Mouse (Mus musculus) E14TG2a.4 (cell line): ENCODE results near the gene Cep170.
A peak's percentile ranks its signal among the peaks of the same experiment; 100 is the strongest.

Source experiments
- H3K27me3 ChIP-seq: 2 replicates; pipeline ENCODE4 v1.6.1; 2014; ENCODE audit warnings: low read length, control low read depth; ENCODE audit not compliant: insufficient read depth
- H3K36me3 ChIP-seq: 2 replicates; pipeline ENCODE4 v1.6.1; 2014; ENCODE audit warnings: low read length, control low read depth; ENCODE audit not compliant: insufficient read depth
- H3K4me1 ChIP-seq: replicated peaks from 2 replicates; pipeline ENCODE4 v1.6.1; 2014; ENCODE audit warnings: low read depth, low read length, control low read depth
- H3K4me3 ChIP-seq: replicated peaks from 2 replicates; pipeline ENCODE4 v1.5.1; 2014; ENCODE audit warnings: mild to moderate bottlenecking, low read length
- H3K9me3 ChIP-seq: 2 replicates; pipeline ENCODE4 v1.6.1; 2014; ENCODE audit warnings: low read length, control low read depth
- CTCF ChIP-seq: conservative IDR thresholded peaks from 2 replicates; pipeline ENCODE4 v1.5.1; 2014; ENCODE audit warnings: low read length
- NANOG ChIP-seq: IDR thresholded peaks from 2 replicates; pipeline ENCODE4 v1.6.1; 2014; ENCODE audit warnings: borderline replicate concordance, low read length, mixed read lengths
- POU5F1 ChIP-seq: IDR thresholded peaks from 2 replicates; pipeline ENCODE4 v1.6.1; 2014; ENCODE audit warnings: low read length, borderline replicate concordance

Gene Cep170

GRCm38 (mm10) chr1:176818763-176819162 lies 4.9 kb upstream of the Cep170 start:
- Histone ChIP-seq H3K4me1 (peaks cover 12% of the 10 kb centered on the region), H3K4me3 (no peak overlapping the region), H3K9me3 (no peaks in the 10 kb centered on the region), H3K36me3 (no peaks in the 10 kb centered on the region), H3K27me3 (no peaks in the 10 kb centered on the region)
- no peak for TF ChIP-seq CTCF
- no peak for TF ChIP-seq POU5F1
- no peak for TF ChIP-seq NANOG

DNA sequence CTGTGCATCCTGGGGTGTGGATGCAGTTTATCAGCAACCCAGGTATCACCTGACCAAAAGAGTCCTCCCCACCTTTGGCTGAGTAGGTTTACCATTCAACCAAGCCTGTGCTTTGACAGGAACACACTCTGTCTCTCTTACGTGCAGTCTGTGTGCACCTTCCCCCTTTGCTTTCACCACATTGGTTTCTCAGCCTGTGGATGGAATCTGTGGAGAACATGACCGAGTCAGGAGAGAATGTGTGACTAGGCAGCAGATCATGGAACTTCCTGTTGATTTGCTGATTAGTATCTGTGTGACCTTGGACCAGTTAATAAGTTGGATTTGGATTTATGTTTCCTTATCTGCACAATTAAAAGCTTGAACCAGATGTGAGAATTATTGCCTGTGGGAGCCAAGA lies 4.3 kb upstream of the Cep170 start:
- Histone ChIP-seq H3K36me3 (no peaks in the 10 kb centered on the region), H3K27me3 (no peaks in the 10 kb centered on the region), H3K4me3 (no peak overlapping the region), H3K4me1 (peaks cover 12% of the 10 kb centered on the region), H3K9me3 (no peaks in the 10 kb centered on the region)
- TF ChIP-seq CTCF (no peak), POU5F1 (no peak), NANOG (no peak)

GRCm38 (mm10) chr1:176816728-176817127 lies 2.9 kb upstream of the Cep170 start:
- H3K4me1 ChIP-seq: peaks cover 20% of the 10 kb centered on the region
- no peaks in the 10 kb centered on the region for H3K36me3 ChIP-seq
- TF ChIP-seq CTCF (no peak), POU5F1 (no peak), NANOG (no peak)
- H3K9me3 ChIP-seq: no peaks in the 10 kb centered on the region
- H3K27me3 ChIP-seq: no peaks in the 10 kb centered on the region
- no peak overlapping the region for H3K4me3 ChIP-seq

GRCm38 (mm10) chr1:176814591-176815062 lies 760 bp upstream of the Cep170 start, which contains the start of gene Sdccag8:
Sdccag8 (plus strand) TSS chr1:176814660.
- TF ChIP-seq NANOG (no peak), CTCF (no peak), POU5F1 (no peak)
- Histone ChIP-seq H3K9me3 (no peaks in the 10 kb centered on the region), H3K4me3 (peak within 1 kb of the TSS; percentile 96), H3K4me1 (peaks cover 27% of the 10 kb centered on the region), H3K27me3 (no peaks in the 10 kb centered on the region), H3K36me3 (no peaks in the 10 kb centered on the region)

- Histone ChIP-seq H3K4me3 (peak overlapping the region; percentile 96), H3K4me1 (peaks cover 33% of the 10 kb centered on the region), H3K9me3 (no peaks in the 10 kb centered on the region), H3K27me3 (no peaks in the 10 kb centered on the region), H3K36me3 (no peaks in the 10 kb centered on the region)
- TF ChIP-seq CTCF (no peak), POU5F1 (no peak), NANOG (no peak)
Observed at GRCm38 (mm10) chr1:176813292-176814035, 403 bp downstream of the Cep170 start.

DNA sequence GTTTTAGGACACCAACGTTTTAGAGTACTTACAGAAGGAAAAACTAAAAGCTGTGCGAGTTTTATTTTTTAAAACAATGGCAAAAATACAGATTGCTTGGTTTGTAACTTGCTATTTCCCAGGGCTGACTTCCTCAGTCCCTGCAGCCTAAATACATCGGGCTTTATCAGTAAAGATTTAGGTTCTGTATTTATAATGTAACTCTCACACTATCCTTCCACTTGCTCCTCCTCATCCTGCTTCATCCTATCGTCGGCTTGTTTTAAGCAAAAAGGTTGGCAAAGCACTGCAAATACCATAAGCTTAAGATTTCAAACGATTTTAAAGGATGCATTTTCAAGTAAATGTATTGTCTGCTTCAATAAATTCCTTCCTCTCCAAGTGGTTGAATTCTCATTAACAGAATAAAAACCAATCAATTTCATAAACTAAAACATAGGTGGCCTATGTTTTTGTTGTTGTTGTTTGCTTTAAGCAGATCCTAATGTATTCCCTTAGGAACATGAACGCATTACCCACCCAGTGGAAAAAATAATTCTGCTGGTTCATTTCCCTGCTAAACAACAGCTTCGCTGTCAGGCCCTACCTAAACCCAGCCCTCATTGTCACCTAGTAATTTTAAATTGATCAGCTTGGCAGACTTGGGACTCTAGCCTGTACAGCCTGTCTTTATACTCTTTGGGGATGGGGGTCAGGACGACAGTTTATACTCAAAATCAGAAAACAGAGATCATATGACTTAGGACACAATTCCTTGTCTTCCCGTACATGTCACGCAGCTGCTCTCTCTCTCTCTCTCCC lies 1.2 kb downstream of the Cep170 start:
- no peak for TF ChIP-seq NANOG
- TF ChIP-seq CTCF: no peak
- no peak for TF ChIP-seq POU5F1
- no peaks in the 10 kb centered on the region for H3K27me3 ChIP-seq
- H3K4me3 ChIP-seq: peak overlapping the region; percentile 96
- peaks cover 33% of the 10 kb centered on the region for H3K4me1 ChIP-seq
- no peaks in the 10 kb centered on the region for H3K36me3 ChIP-seq
- H3K9me3 ChIP-seq: no peaks in the 10 kb centered on the region

- Histone ChIP-seq H3K9me3 (no peaks in the 10 kb centered on the region), H3K36me3 (no peaks in the 10 kb centered on the region), H3K4me1 (peaks cover 34% of the 10 kb centered on the region), H3K27me3 (no peaks in the 10 kb centered on the region), H3K4me3 (no peak overlapping the region)
- TF ChIP-seq NANOG (no peak), CTCF (no peak), POU5F1 (no peak)
Observed at GRCm38 (mm10) chr1:176811892-176812291, 2.0 kb downstream of the Cep170 start.

DNA sequence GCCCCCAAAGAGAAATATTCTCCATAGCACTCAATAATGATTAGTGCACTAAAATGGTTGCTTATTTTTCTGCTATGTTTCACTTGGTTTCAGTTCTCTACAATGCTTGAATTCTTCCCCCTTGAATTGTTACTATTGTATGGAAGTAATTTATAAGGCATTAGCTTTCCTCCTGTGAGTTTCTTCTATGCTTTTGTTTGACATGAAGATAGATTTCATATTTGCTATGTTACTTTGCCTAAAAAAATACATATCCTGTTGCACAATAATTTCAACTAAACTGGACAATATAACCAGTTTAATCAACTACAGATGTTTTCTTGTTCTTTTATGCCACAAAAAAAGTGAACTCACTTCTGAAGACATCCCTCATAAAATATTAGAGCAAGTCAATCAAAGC lies 3.7 kb downstream of the Cep170 start:
- Histone ChIP-seq H3K27me3 (no peaks in the 10 kb centered on the region), H3K4me3 (no peak overlapping the region), H3K36me3 (no peaks in the 10 kb centered on the region), H3K9me3 (no peaks in the 10 kb centered on the region), H3K4me1 (peaks cover 28% of the 10 kb centered on the region)
- TF ChIP-seq POU5F1 (no peak), NANOG (no peak), CTCF (no peak)
